Mouse (Mus musculus): ENCODE measurements around the gene AI481877. TPM values are rescaled to one million over a fixed set of nuclear protein-coding genes. Genes with fewer than 3 reads are reported as not detected.

The AI481877 gene
- polyA plus RNA-seq, 1 experiment from 2014 or later = not detected

GRCm38 (mm10) chr4:59167251-59167847 lies 28.6 kb upstream of the AI481877 start:
- no peak overlapping the region for H3K4me2 ChIP-seq
- 87% methylated on average over 2 of the region's 2 CpGs for WGBS
- H3K36me3 ChIP-seq = no peaks in the 10 kb centered on the region
- no peaks in the 10 kb centered on the region for H3K27me3 ChIP-seq (replicated peaks)
- no peaks in the 10 kb centered on the region for H3K9me3 ChIP-seq
- no peaks in the 10 kb centered on the region for H3K4me1 ChIP-seq
- no peak overlapping the region for H3K27ac ChIP-seq
- no peak for ATAC-seq (ENCODE audit: insufficient read depth, low FRiP score, low read depth)
- H3K9ac ChIP-seq = no peak overlapping the region
- H3K4me3 ChIP-seq (replicated peaks) = no peak overlapping the region

- Histone ChIP-seq H3K4me1 (no peaks in the 10 kb centered on the region), H3K4me3 (replicated peaks) (no peak overlapping the region), H3K9me3 (no peaks in the 10 kb centered on the region), H3K27me3 (replicated peaks) (no peaks in the 10 kb centered on the region), H3K9ac (no peak overlapping the region), H3K4me2 (no peak overlapping the region), H3K36me3 (no peaks in the 10 kb centered on the region), H3K27ac (no peak overlapping the region)
- no peak for ATAC-seq (ENCODE audit: insufficient read depth, low FRiP score, low read depth)
- 72% methylated on average over 2 of the region's 2 CpGs for WGBS
Measured at GRCm38 (mm10) chr4:59164034-59164433, 25.3 kb upstream of the AI481877 start.

- Histone ChIP-seq H3K36me3 (no peaks in the 10 kb centered on the region), H3K4me1 (no peaks in the 10 kb centered on the region; the same call in 1 of the 2 replicates), H3K27ac (no peak overlapping the region), H3K4me3 (replicated peaks) (no peak overlapping the region), H3K9ac (no peak overlapping the region), H3K9me3 (no peaks in the 10 kb centered on the region), H3K4me2 (no peak overlapping the region), H3K27me3 (replicated peaks) (no peaks in the 10 kb centered on the region)
- 58% methylated on average over 8 of the region's 8 CpGs for whole genome bisulfite sequencing
- ATAC-seq (ENCODE audit: insufficient read depth, low FRiP score, low read depth) = no peak
Measured at GRCm38 (mm10) chr4:59160959-59161670, 22.3 kb upstream of the AI481877 start.

- no peak overlapping the region for H3K9ac ChIP-seq
- H3K9me3 ChIP-seq = no peaks in the 10 kb centered on the region
- WGBS = 81% methylated on average over 5 of the region's 5 CpGs
- H3K4me3 ChIP-seq (replicated peaks) = no peak overlapping the region
- H3K27me3 ChIP-seq (replicated peaks) = no peaks in the 10 kb centered on the region
- H3K4me1 ChIP-seq = no peaks in the 10 kb centered on the region; the same call in 1 of the 2 replicates
- no peak for ATAC-seq (ENCODE audit: insufficient read depth, low FRiP score, low read depth)
- H3K4me2 ChIP-seq = no peak overlapping the region
- no peak overlapping the region for H3K27ac ChIP-seq
- H3K36me3 ChIP-seq = no peaks in the 10 kb centered on the region
Measured at GRCm38 (mm10) chr4:59160289-59160688, 21.5 kb upstream of the AI481877 start.

- ATAC-seq (ENCODE audit: insufficient read depth, low FRiP score, low read depth) = no peak
- Histone ChIP-seq H3K4me2 (no peak overlapping the region), H3K36me3 (no peaks in the 10 kb centered on the region), H3K9ac (no peak overlapping the region), H3K4me1 (no peaks in the 10 kb centered on the region; the same call in 1 of the 2 replicates), H3K4me3 (replicated peaks) (no peak overlapping the region), H3K27ac (no peak overlapping the region), H3K27me3 (replicated peaks) (no peaks in the 10 kb centered on the region), H3K9me3 (no peaks in the 10 kb centered on the region)
- WGBS = 62% methylated on average over 2 of the region's 2 CpGs
Measured at GRCm38 (mm10) chr4:59157654-59158053, 18.9 kb upstream of the AI481877 start.

GRCm38 (mm10) chr4:59156897-59157592 lies 18.3 kb upstream of the AI481877 start:
- no peak overlapping the region for H3K4me3 ChIP-seq (replicated peaks)
- H3K36me3 ChIP-seq = no peaks in the 10 kb centered on the region
- H3K27ac ChIP-seq = no peak overlapping the region
- WGBS = 27% methylated on average over 7 of the region's 7 CpGs
- H3K4me1 ChIP-seq = no peaks in the 10 kb centered on the region; the same call in 1 of the 2 replicates
- no peaks in the 10 kb centered on the region for H3K27me3 ChIP-seq (replicated peaks)
- H3K4me2 ChIP-seq = no peak overlapping the region
- ATAC-seq (ENCODE audit: insufficient read depth, low FRiP score, low read depth) = no peak
- no peaks in the 10 kb centered on the region for H3K9me3 ChIP-seq
- no peak overlapping the region for H3K9ac ChIP-seq

- Histone ChIP-seq H3K9ac (no peak overlapping the region), H3K4me2 (no peak overlapping the region), H3K36me3 (no peaks in the 10 kb centered on the region), H3K4me1 (0 out of 2 replicates have a peak, but pooled peaks cover 2% of the 10 kb centered on the region), H3K4me3 (replicated peaks) (no peak overlapping the region), H3K27me3 (replicated peaks) (no peaks in the 10 kb centered on the region), H3K9me3 (no peaks in the 10 kb centered on the region), H3K27ac (no peak overlapping the region)
- no peak for ATAC-seq (ENCODE audit: insufficient read depth, low FRiP score, low read depth)
- WGBS = 71% methylated on average over 1 of the region's 1 CpGs
Measured at GRCm38 (mm10) chr4:59151953-59152352, 13.2 kb upstream of the AI481877 start.

- Histone ChIP-seq H3K9me3 (no peaks in the 10 kb centered on the region), H3K9ac (no peak overlapping the region), H3K36me3 (no peaks in the 10 kb centered on the region), H3K27ac (no peak overlapping the region), H3K27me3 (replicated peaks) (no peaks in the 10 kb centered on the region), H3K4me1 (0 out of 2 replicates have a peak, but pooled peaks cover 2% of the 10 kb centered on the region), H3K4me3 (replicated peaks) (no peak overlapping the region), H3K4me2 (no peak overlapping the region)
- 48% methylated on average over 5 of the region's 5 CpGs for WGBS
- no peak for ATAC-seq (ENCODE audit: insufficient read depth, low FRiP score, low read depth)
Measured at GRCm38 (mm10) chr4:59150907-59151306, 12.1 kb upstream of the AI481877 start.

- no peaks in the 10 kb centered on the region for H3K27me3 ChIP-seq (replicated peaks)
- no peak overlapping the region for H3K27ac ChIP-seq
- no peak overlapping the region for H3K4me3 ChIP-seq (replicated peaks)
- ATAC-seq (ENCODE audit: insufficient read depth, low FRiP score, low read depth) = no peak
- H3K9me3 ChIP-seq = no peaks in the 10 kb centered on the region
- no peak overlapping the region for H3K4me2 ChIP-seq
- WGBS = 59% methylated on average over 5 of the region's 5 CpGs
- H3K9ac ChIP-seq = no peak overlapping the region
- H3K4me1 ChIP-seq = 0 out of 2 replicates have a peak, but pooled peaks cover 2% of the 10 kb centered on the region
- H3K36me3 ChIP-seq = no peaks in the 10 kb centered on the region
Measured at GRCm38 (mm10) chr4:59149043-59149442, 10.3 kb upstream of the AI481877 start.

- Histone ChIP-seq H3K4me2 (no peak overlapping the region), H3K27ac (no peak overlapping the region), H3K4me3 (replicated peaks) (no peak overlapping the region), H3K27me3 (replicated peaks) (no peaks in the 10 kb centered on the region), H3K9me3 (no peaks in the 10 kb centered on the region), H3K4me1 (no peaks in the 10 kb centered on the region), H3K9ac (no peak overlapping the region), H3K36me3 (no peaks in the 10 kb centered on the region)
- no peak for ATAC-seq (ENCODE audit: insufficient read depth, low FRiP score, low read depth)
- WGBS = 66% methylated on average over 4 of the region's 4 CpGs
Measured at GRCm38 (mm10) chr4:59128935-59129334, 9.8 kb downstream of the AI481877 start.

GRCm38 (mm10) chr4:59125053-59125452 lies 13.7 kb downstream of the AI481877 start:
- ATAC-seq (ENCODE audit: insufficient read depth, low FRiP score, low read depth) = no peak
- Histone ChIP-seq H3K9me3 (no peaks in the 10 kb centered on the region), H3K4me2 (no peak overlapping the region), H3K9ac (no peak overlapping the region), H3K4me1 (no peaks in the 10 kb centered on the region), H3K27me3 (replicated peaks) (no peaks in the 10 kb centered on the region), H3K27ac (no peak overlapping the region), H3K4me3 (replicated peaks) (no peak overlapping the region), H3K36me3 (no peaks in the 10 kb centered on the region)
- WGBS = 70% methylated on average over 1 of the region's 1 CpGs

GRCm38 (mm10) chr4:59123557-59123956 lies 15.2 kb downstream of the AI481877 start:
- H3K4me1 ChIP-seq = no peaks in the 10 kb centered on the region
- no peak overlapping the region for H3K4me2 ChIP-seq
- H3K9ac ChIP-seq = no peak overlapping the region
- H3K9me3 ChIP-seq = no peaks in the 10 kb centered on the region
- ATAC-seq (ENCODE audit: insufficient read depth, low FRiP score, low read depth) = no peak
- no peaks in the 10 kb centered on the region for H3K27me3 ChIP-seq (replicated peaks)
- H3K36me3 ChIP-seq = no peaks in the 10 kb centered on the region
- H3K4me3 ChIP-seq (replicated peaks) = no peak overlapping the region
- no peak overlapping the region for H3K27ac ChIP-seq
